Mouse (Mus musculus): ENCODE results near the gene Dnajc5.

DNA sequence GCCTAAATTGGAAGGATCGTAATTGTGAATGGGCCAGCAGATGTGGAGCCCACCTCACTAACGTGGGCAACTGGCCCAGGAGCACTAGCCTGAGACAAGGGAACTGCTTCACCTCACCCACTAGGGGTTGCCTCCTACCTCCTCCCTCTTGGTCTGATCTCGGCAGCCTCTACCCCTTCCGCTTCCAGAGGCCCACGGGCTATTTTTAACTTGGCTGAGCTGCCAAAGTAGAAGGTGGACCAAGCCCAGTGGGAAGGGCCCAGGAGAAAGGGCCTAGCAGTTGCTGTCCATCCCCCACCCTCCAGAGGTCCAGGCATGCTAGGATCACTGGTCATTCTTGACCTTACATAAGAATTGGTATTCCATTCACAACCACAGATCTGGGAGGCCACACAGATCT is 49.0 kb upstream of the Dnajc5 start:
- no peak for TF ChIP-seq POLR2A (IDR thresholded peaks at IDR 0.05; ENCODE audit: borderline replicate concordance, extremely low read depth, insufficient read depth, insufficient read length, poor library complexity, severe bottlenecking)
- no peak for TF ChIP-seq CTCF (IDR thresholded peaks at IDR 0.05; ENCODE audit: borderline replicate concordance, extremely low read depth, insufficient read depth, insufficient read length)

Measured in brain, embryonic 14.5 days (tissue).